Mouse (Mus musculus) heart, postnatal 25 days (tissue): ENCODE data around the gene Kcna5. TPM values are rescaled to one million over a fixed set of nuclear protein-coding genes. Genes with fewer than 3 reads are reported as not detected.

Source experiments
- DNase-seq: peaks from one replicate; pipeline ENCODE4 v3.0.0; 2022; ENCODE audit warnings: low spot score
- intact Hi-C: fragments of 180-260 bp; cut with DNase I; formaldehyde crosslinking; loops from one replicate; pipeline ENCODE4 v1.15.1; 2025
- total RNA-seq, 2 experiments: library from RNA; stranded (reverse); gene quantifications; 2 replicates each; pipeline ENCODE4 v1.2.3; 2021

The Kcna5 gene
- total RNA-seq, 2 experiments from 2014 or later: 13.4 to 16.7 TPM

- no peak for DNase-seq
- intact Hi-C loops: no loop called here
These were observed 7.5 kb upstream of the Kcna5 start for GRCm38 (mm10) chr6:126542724-126543123.

- no peak for DNase-seq
- intact Hi-C loops: no loop called here
These were observed 2.3 kb upstream of the Kcna5 start for GRCm38 (mm10) chr6:126537512-126537911.

GRCm38 (mm10) chr6:126536926-126537325 lies 1.7 kb upstream of the Kcna5 start:
- intact Hi-C loops: no loop called here
- DNase-seq: no peak

- intact Hi-C loops: loop anchor here (1.0 kb wide), 1 partner anchor 33 kb away; no protein-coding TSS in a partner anchor
- no peak for DNase-seq
These were observed 679 bp upstream of the Kcna5 start for GRCm38 (mm10) chr6:126535911-126536270.

GRCm38 (mm10) chr6:126534531-126535207 lies 543 bp downstream of the Kcna5 start:
- no peak for DNase-seq
- intact Hi-C loops: loop anchor here (1.0 kb wide), 1 partner anchor 31 kb away; no protein-coding TSS in a partner anchor

- DNase-seq: no peak
- intact Hi-C loops: no loop called here
These were observed 3.9 kb downstream of the Kcna5 start for GRCm38 (mm10) chr6:126531306-126531705.

GRCm38 (mm10) chr6:126530019-126530418 lies 5.2 kb downstream of the Kcna5 start:
- DNase-seq: no peak
- intact Hi-C loops: no loop called here

GRCm38 (mm10) chr6:126514720-126515119 lies 20.5 kb downstream of the Kcna5 start:
- intact Hi-C loops: loop anchor here (10.0 kb wide), 1 partner anchor 360 kb away; no protein-coding TSS in a partner anchor

GRCm38 (mm10) chr6:126513714-126514248 lies 21.4 kb downstream of the Kcna5 start:
- intact Hi-C loops: loop anchor here (10.0 kb wide), 1 partner anchor 359 kb away; no protein-coding TSS in a partner anchor
- DNase-seq: no peak

More at GRCm38 (mm10) chr6:126514720-126515119, 20.5 kb downstream of the Kcna5 start:
- no peak for DNase-seq

GRCm38 (mm10) chr6:126513154-126513553 lies 22.1 kb downstream of the Kcna5 start:
- no peak for DNase-seq
- intact Hi-C loops: loop anchor here (10.0 kb wide), 1 partner anchor 358 kb away; no protein-coding TSS in a partner anchor

GRCm38 (mm10) chr6:126508671-126509070 lies 26.5 kb downstream of the Kcna5 start:
- DNase-seq: no peak

GRCm38 (mm10) chr6:126503920-126504319 lies 31.3 kb downstream of the Kcna5 start:
- no peak for DNase-seq
- intact Hi-C loops: loop anchor here (1.0 to 5.0 kb wide), 2 partner anchors 31 to 198 kb away; partner anchors contain the start of gene Kcna5

More at GRCm38 (mm10) chr6:126508671-126509070, 26.5 kb downstream of the Kcna5 start:
- intact Hi-C loops: no loop called here

GRCm38 (mm10) chr6:126502691-126503301 lies 32.4 kb downstream of the Kcna5 start:
- DNase-seq: peak; percentile 66
- intact Hi-C loops: loop anchor here (1.0 to 5.0 kb wide), 2 partner anchors 33 to 200 kb away; partner anchors contain the start of gene Kcna5

- intact Hi-C loops: loop anchor here (1.0 to 5.0 kb wide), 2 partner anchors 51 to 201 kb away; no protein-coding TSS in a partner anchor
These were observed 34.2 kb downstream of the Kcna5 start for GRCm38 (mm10) chr6:126500985-126501384.

GRCm38 (mm10) chr6:126500088-126500487 lies 35.1 kb downstream of the Kcna5 start:
- DNase-seq: peak; percentile 46
- intact Hi-C loops: loop anchor here (1.0 to 5.0 kb wide), 2 partner anchors 52 to 202 kb away; no protein-coding TSS in a partner anchor

More at GRCm38 (mm10) chr6:126500985-126501384, 34.2 kb downstream of the Kcna5 start:
- no peak for DNase-seq

- no peak for DNase-seq
- intact Hi-C loops: no loop called here
These were observed 37.3 kb downstream of the Kcna5 start for GRCm38 (mm10) chr6:126497878-126498277.

- intact Hi-C loops: no loop called here
These were observed 37.9 kb downstream of the Kcna5 start for GRCm38 (mm10) chr6:126497173-126497839.

GRCm38 (mm10) chr6:126487136-126487535 lies 48.1 kb downstream of the Kcna5 start:
- intact Hi-C loops: no loop called here
- DNase-seq: no peak

More at GRCm38 (mm10) chr6:126497173-126497839, 37.9 kb downstream of the Kcna5 start:
- DNase-seq: no peak

GRCm38 (mm10) chr6:126484887-126485286 lies 50.3 kb downstream of the Kcna5 start:
- intact Hi-C loops: no loop called here
- DNase-seq: no peak
